Mouse (Mus musculus): ENCODE data around the gene Adap1. TPM values are rescaled to one million over a fixed set of nuclear protein-coding genes. Genes with fewer than 3 reads are reported as not detected.

Adap1 gene
- polyA plus RNA-seq, 1 experiment from 2014 or later, result 1.7 TPM

DNA sequence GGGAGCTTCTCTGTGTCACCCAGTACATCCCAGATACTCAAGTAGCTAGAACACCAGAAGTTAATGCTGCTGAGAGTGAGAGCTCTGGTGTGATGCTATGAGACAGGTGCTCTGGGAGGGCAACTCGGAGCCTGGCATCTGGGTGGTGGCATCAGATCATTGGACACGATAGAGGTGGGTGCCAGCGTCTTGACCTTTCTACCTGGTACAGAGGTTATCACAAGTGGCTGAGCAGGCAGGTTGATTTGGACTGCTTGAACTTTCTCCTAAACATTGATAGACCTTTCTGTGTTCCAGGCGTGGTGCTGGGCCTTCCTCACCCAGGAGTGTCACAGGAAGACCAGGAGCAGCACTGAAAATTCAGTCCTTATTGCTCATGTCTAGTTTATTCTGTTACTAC, 98.2 kb downstream of the Adap1 start:
- H3K9ac ChIP-seq (replicated peaks; ENCODE audit: low read length), result no peak overlapping the region
- 95% methylated on average over 4 of the region's 4 CpGs for WGBS
- ATAC-seq (ENCODE audit: low FRiP score, low TSS enrichment), result no peak

DNA sequence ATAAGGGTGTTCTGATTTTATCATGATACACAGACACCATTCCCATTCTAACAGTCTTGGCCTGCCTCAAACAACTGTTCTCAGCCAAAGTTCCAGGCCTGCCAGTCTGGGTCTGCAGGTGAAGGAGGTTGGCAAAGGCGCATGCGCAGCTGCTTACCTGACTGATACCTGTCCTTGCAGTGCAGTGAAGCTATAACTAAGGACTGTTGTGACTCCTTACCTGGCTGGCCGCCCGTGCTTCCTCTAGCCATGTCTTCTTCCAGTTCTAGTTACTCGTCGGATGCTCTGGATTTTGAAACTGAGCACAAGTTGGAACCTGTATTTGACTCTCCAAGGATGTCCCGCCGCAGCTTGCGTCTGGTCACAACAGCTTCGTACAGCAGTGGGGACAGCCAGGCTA, 102.1 kb downstream of the Adap1 start:
- peaks cover 46% of the 10 kb centered on the region for H3K36me3 ChIP-seq (ENCODE audit: insufficient read depth, low read length)
- H3K4me2 ChIP-seq (replicated peaks; ENCODE audit: low read depth, low read length), result no peak overlapping the region
- no peaks in the 10 kb centered on the region for H3K4me1 ChIP-seq (ENCODE audit: insufficient read depth, low read length)
- no peaks in the 10 kb centered on the region for H3K9me3 ChIP-seq (ENCODE audit: low read length)
- no peak overlapping the region for H3K9ac ChIP-seq (replicated peaks; ENCODE audit: low read length)
- WGBS, result 92% methylated on average over 10 of the region's 10 CpGs
- H3K27me3 ChIP-seq (ENCODE audit: insufficient read depth, low read length), result no peaks in the 10 kb centered on the region
- H3K4me3 ChIP-seq (ENCODE audit: low read length), result no peak overlapping the region
- no peak for ATAC-seq (ENCODE audit: low FRiP score, low TSS enrichment)
- no peak overlapping the region for H3K27ac ChIP-seq (ENCODE audit: low read length)

More for the DNA sequence above, 98.2 kb downstream of the Adap1 start:
- Histone ChIP-seq H3K4me3 (ENCODE audit: low read length) (no peak overlapping the region), H3K27ac (ENCODE audit: low read length) (no peak overlapping the region), H3K36me3 (ENCODE audit: insufficient read depth, low read length) (peaks cover 58% of the 10 kb centered on the region), H3K4me1 (ENCODE audit: insufficient read depth, low read length) (no peaks in the 10 kb centered on the region), H3K4me2 (replicated peaks; ENCODE audit: low read depth, low read length) (no peak overlapping the region), H3K27me3 (ENCODE audit: insufficient read depth, low read length) (no peaks in the 10 kb centered on the region), H3K9me3 (ENCODE audit: low read length) (no peaks in the 10 kb centered on the region)

MicroRNA genes within 50 kb of the gene (microRNA counts, 519-probe panel; counts per million panel counts)
- microRNA mmu-miR-339-3p, result 104 counts per million, percentile 35 among the panel's probes with 10 or more counts
- 104 counts per million, percentile 35 among the panel's probes with 10 or more counts for microRNA mmu-miR-339-5p

Small RNA genes lying within 50 kb of the gene (microRNA-seq; reads per million reads assigned to microRNA genes)
- 411 reads per million, percentile 73 among the genes with 10 or more reads in this experiment for gene Mir339

Other genes with a start within 250 kb of the Adap1 start
- 24.6 and 28.8 TPM in 2 replicates for gene Prkar1b, start 175.6 kb downstream of the Adap1 start, polyA plus RNA-seq (2015; fragmentation: Nextera tagmentation; extraction: Ambion mirVana)
- gene Dnaaf5, start 175.4 kb downstream of the Adap1 start, polyA plus RNA-seq (2015; fragmentation: Nextera tagmentation; extraction: Ambion mirVana), result 7.2 and 9.1 TPM in 2 replicates
- 62.0 and 62.8 TPM in 2 replicates for gene Sun1, start 125.0 kb downstream of the Adap1 start, polyA plus RNA-seq (2015; fragmentation: Nextera tagmentation; extraction: Ambion mirVana)
- 148 and 161 TPM in 2 replicates for gene Get4, start 73.3 kb downstream of the Adap1 start, polyA plus RNA-seq (2015; fragmentation: Nextera tagmentation; extraction: Ambion mirVana)
- 99.3 and 104 TPM in 2 replicates for gene Cox19, start 25.8 kb upstream of the Adap1 start, polyA plus RNA-seq (2015; fragmentation: Nextera tagmentation; extraction: Ambion mirVana)
- not detected in 2 replicates for gene Cyp2w1, start 27.0 kb upstream of the Adap1 start, polyA plus RNA-seq (2015; fragmentation: Nextera tagmentation; extraction: Ambion mirVana)
- 6.6 and 6.7 TPM in 2 replicates for gene Gpr146, start 52.1 kb upstream of the Adap1 start, polyA plus RNA-seq (2015; fragmentation: Nextera tagmentation; extraction: Ambion mirVana)
- 0.60 and 0.92 TPM in 2 replicates for gene C130050O18Rik, start 79.7 kb upstream of the Adap1 start, polyA plus RNA-seq (2015; fragmentation: Nextera tagmentation; extraction: Ambion mirVana)
- 6.8 and 8.0 TPM in 2 replicates for gene Gper1, start 97.5 kb upstream of the Adap1 start, polyA plus RNA-seq (2015; fragmentation: Nextera tagmentation; extraction: Ambion mirVana)
- 44.1 and 46.1 TPM in 2 replicates for gene 3110082I17Rik, start 134.9 kb upstream of the Adap1 start, polyA plus RNA-seq (2015; fragmentation: Nextera tagmentation; extraction: Ambion mirVana)
- 10.8 and 13.5 TPM in 2 replicates for gene Zfand2a, start 158.9 kb upstream of the Adap1 start, polyA plus RNA-seq (2015; fragmentation: Nextera tagmentation; extraction: Ambion mirVana)
- gene Uncx, start 217.9 kb upstream of the Adap1 start, polyA plus RNA-seq (2015; fragmentation: Nextera tagmentation; extraction: Ambion mirVana), result 52.8 and 65.4 TPM in 2 replicates

Data from kidney, embryonic 16.5 days (tissue).